8 mouse cellular contexts compared by ENCODE assay signal in genomic region chr12:107669450-107669849, GRCm38 (mm10).
"Had no signal": no experiment of that assay in that cellular context is flagged by ENCODE, and none has a peak within 500 bp of the region (broad histone marks: within the 10 kb centered on the region; RNA-seq: fewer than 3 reads in every experiment).

No protein-coding gene starts in this region.

- H3K4me3 ChIP-seq: liver, embryonic 12.5 days; lung, embryonic 15.5 days; midbrain, embryonic 10.5 days; myocyte; neural tube, embryonic 15.5 days had no signal

- DNase-seq: midbrain, embryonic 14.5 days; right cerebral cortex, adult 18-20 months; right cerebral cortex, postnatal 25 days had no signal

- H3K4me1 ChIP-seq: liver, embryonic 12.5 days; midbrain, embryonic 10.5 days had no signal

- H3K4me2 ChIP-seq: liver, embryonic 12.5 days; lung, embryonic 15.5 days; neural tube, embryonic 15.5 days had no signal

- ATAC-seq: liver, embryonic 12.5 days had no signal

- H3K36me3 ChIP-seq: liver, embryonic 12.5 days; lung, embryonic 15.5 days; midbrain, embryonic 10.5 days; neural tube, embryonic 15.5 days had no signal

- H3K27me3 ChIP-seq: liver, embryonic 12.5 days; lung, embryonic 15.5 days; neural tube, embryonic 15.5 days had no signal

- H3K27ac ChIP-seq: liver, embryonic 12.5 days; midbrain, embryonic 10.5 days; neural tube, embryonic 15.5 days had no signal

- H3K9me3 ChIP-seq: lung, embryonic 15.5 days; midbrain, embryonic 10.5 days; neural tube, embryonic 15.5 days had no signal

- H3K9ac ChIP-seq: liver, embryonic 12.5 days; lung, embryonic 15.5 days; neural tube, embryonic 15.5 days had no signal
